Mouse (Mus musculus) neural tube, embryonic 12.5 days (tissue): ENCODE results near the gene Magoh. TPM values are rescaled to one million over a fixed set of nuclear protein-coding genes. Genes with fewer than 3 reads are reported as not detected.

Experiments used
- ATAC-seq: fragments of 200-750 bp; cut with Nextera tagmentation; 2 replicates; pipeline ENCODE4 v1.8.0; 2017; ENCODE audit warnings: low read depth, mild to moderate bottlenecking, moderate TSS enrichment, moderate library complexity; ENCODE audit not compliant: low FRiP score
- H3K27ac ChIP-seq: fragments of 300-500 bp; sonication (generic); 2 replicates; pipeline ENCODE4 v1.5.1; 2016
- H3K27me3 ChIP-seq: fragments of 300-500 bp; sonication (generic); replicated peaks from 2 replicates; pipeline ENCODE4 v1.6.1; 2016; ENCODE audit warnings: mild to moderate bottlenecking
- H3K36me3 ChIP-seq: fragments of 300-500 bp; sonication (generic); 2 replicates; pipeline ENCODE4 v1.6.1; 2016; ENCODE audit warnings: mild to moderate bottlenecking
- H3K4me1 ChIP-seq: fragments of 300-500 bp; sonication (generic); 2 replicates; pipeline ENCODE4 v1.6.1; 2016
- H3K4me2 ChIP-seq: fragments of 300-500 bp; sonication (generic); replicated peaks from 2 replicates; pipeline ENCODE4 v1.6.1; 2016; ENCODE audit warnings: mild to moderate bottlenecking
- H3K4me3 ChIP-seq: fragments of 300-500 bp; sonication (generic); 2 replicates; pipeline ENCODE4 v1.5.1; 2016
- H3K9ac ChIP-seq: fragments of 300-500 bp; sonication (generic); 2 replicates; pipeline ENCODE4 v1.6.1; 2016; ENCODE audit warnings: mild to moderate bottlenecking
- H3K9me3 ChIP-seq: fragments of 300-500 bp; sonication (generic); 2 replicates; pipeline ENCODE4 v1.6.1; 2016; ENCODE audit warnings: mild to moderate bottlenecking
- WGBS: fragments of 180-500 bp; shearing (Covaris S2); methylation state at CpG from one replicate; pipeline ENCODE4 v1.1.7; 2016; 5-methylcytosine and 5-hydroxymethylcytosine counted together
- polyA plus RNA-seq: library from polyadenylated mRNA; unstranded; fragments of >200 nt; fragmentation: Nextera tagmentation; extraction: Ambion mirVana; gene quantifications from 2 replicates; pipeline ENCODE4 v1.2.1, GENCODE M21; 2016

Magoh gene
- 169 and 182 TPM in 2 replicates for polyA plus RNA-seq

DNA sequence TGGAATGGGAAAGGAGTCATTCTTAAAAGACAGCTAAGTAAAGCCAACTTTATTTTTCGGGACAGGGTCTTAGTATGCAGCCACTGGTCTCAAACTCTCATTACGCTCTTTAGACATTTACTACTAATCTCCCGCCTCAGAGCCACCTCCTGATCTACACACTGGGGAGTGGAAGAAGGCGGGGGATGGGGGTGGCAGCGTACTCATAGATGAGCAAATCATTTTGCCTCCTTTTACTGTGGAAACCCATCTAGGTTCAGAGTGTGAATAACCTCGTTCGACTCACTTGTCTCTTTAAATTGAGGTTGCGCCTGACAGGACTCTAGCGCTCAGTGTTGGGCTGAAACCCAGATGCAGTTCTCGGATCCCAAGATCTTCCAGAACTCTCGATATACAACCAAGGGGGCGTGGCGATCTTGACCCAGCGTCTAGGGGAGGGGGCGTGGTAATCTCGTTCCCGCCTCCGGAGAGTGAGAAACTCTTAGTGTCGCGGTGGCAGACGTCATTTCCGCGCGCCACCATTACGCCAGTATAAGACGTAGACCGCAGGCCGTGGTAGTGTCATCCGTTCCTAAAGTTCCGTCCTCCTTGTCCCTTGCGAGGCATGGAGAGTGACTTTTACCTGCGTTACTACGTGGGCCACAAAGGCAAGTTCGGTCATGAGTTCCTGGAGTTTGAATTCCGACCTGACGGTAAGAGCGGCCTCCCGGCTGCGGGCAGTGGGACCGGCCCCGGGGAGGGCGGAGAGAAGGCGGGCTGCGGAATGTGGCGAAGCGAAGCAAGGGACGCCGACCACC is at the start of gene Magoh:
Magoh (plus strand) TSS at position 502 of the 797 bp plus-strand sequence.
- peaks cover 32% of the 10 kb centered on the region for H3K36me3 ChIP-seq
- peak within 1 kb of the TSS; percentile 81 for H3K4me2 ChIP-seq
- ATAC-seq = peak; percentile 96
- H3K4me1 ChIP-seq = peaks cover 15% of the 10 kb centered on the region
- no peaks in the 10 kb centered on the region for H3K27me3 ChIP-seq
- peak within 1 kb of the TSS; percentile 80 for H3K9ac ChIP-seq
- no peaks in the 10 kb centered on the region for H3K9me3 ChIP-seq
- no peak within 1 kb of the TSS for H3K27ac ChIP-seq
- H3K4me3 ChIP-seq = peak within 1 kb of the TSS; percentile 81
- WGBS = 3% methylated on average over 48 of the region's 48 CpGs

DNA sequence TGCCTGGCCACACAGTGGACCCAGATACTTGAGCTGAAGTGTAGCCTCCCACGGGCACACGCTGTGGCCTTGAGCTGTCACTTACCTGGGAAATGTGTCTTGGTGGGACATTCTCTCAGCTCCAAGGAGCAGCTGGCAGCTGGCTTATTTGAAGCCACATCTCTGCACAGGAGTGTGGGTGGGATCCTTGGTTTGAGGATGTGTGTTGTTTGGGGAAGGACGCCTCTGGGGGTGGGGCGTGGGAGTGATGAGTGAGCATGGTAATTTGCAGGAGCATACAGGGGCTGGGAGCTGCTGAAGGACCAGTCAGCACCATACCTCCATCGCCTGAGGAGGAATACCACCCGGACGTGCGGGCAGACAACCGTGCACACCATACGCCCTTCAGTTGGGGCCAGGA is 49.4 kb upstream of the Magoh start:
- no peak overlapping the region for H3K4me3 ChIP-seq
- 20% methylated on average over 10 of the region's 10 CpGs for WGBS
- peak overlapping the region; percentile 44 for H3K4me2 ChIP-seq
- peaks cover 100% of the 10 kb centered on the region for H3K4me1 ChIP-seq
- peak; percentile 14 for ATAC-seq
- no peaks in the 10 kb centered on the region for H3K9me3 ChIP-seq
- peak overlapping the region; percentile 82 for H3K27ac ChIP-seq
- H3K36me3 ChIP-seq = no peaks in the 10 kb centered on the region
- H3K9ac ChIP-seq = no peak overlapping the region; the same call in 1 of the 2 replicates
- H3K27me3 ChIP-seq = no peaks in the 10 kb centered on the region

DNA sequence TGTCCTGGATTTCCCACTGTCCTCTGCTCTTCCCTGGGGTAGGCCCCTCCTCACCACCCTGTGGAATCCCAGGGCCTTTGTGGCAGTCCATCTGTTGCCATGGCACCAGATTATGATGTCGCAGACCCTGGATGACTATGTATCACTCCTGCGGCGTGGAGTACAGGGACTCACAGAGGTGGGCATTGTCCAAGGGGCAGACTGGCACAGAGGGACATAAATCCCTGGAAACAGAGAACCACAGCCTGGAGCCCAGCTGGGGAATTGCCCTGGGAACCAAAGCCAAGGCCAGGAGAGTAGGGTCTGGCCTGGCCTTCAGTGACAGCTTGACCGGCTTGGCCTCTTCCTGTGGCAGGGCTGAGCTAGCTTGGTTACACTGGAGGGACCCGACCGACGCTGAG is 48.7 kb upstream of the Magoh start:
- Histone ChIP-seq H3K9ac (peak overlapping the region; percentile 30; the same call in 1 of the 2 replicates), H3K4me3 (no peak overlapping the region), H3K9me3 (no peaks in the 10 kb centered on the region), H3K4me1 (peaks cover 100% of the 10 kb centered on the region), H3K27me3 (no peaks in the 10 kb centered on the region), H3K36me3 (no peaks in the 10 kb centered on the region), H3K4me2 (peak overlapping the region; percentile 1; the same call in 1 of the 2 replicates), H3K27ac (peak overlapping the region; percentile 68)
- 15% methylated on average over 7 of the region's 7 CpGs for WGBS
- peak; percentile 69 for ATAC-seq

DNA sequence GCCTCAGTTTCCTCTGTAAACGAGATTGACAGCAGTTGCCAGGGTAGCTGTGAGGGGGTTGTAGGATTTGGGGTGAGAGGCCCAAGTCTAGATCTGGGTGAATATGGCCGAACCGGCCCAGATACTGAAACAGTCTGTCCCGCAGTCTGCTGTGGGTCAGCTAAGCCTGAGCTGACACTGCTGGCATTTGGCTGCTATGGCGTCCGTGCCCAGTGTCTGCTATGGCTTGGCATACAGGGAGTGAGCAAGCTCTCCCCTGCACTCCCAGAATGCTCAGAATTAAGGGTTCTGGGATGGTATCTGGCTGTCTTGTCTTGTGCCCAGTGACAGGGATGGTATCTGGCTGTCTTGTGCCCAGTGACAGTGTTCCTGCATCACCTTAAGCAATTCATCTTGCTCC is 47.9 kb upstream of the Magoh start:
- Histone ChIP-seq H3K4me3 (no peak overlapping the region), H3K27me3 (no peaks in the 10 kb centered on the region), H3K9ac (0 out of 2 replicates have a peak overlapping the region, but pooled peaks have one; percentile 26), H3K36me3 (no peaks in the 10 kb centered on the region), H3K9me3 (no peaks in the 10 kb centered on the region), H3K4me2 (no peak overlapping the region), H3K27ac (peak overlapping the region; percentile 68), H3K4me1 (peaks cover 100% of the 10 kb centered on the region)
- WGBS = 86% methylated on average over 6 of the region's 6 CpGs
- no peak for ATAC-seq

DNA sequence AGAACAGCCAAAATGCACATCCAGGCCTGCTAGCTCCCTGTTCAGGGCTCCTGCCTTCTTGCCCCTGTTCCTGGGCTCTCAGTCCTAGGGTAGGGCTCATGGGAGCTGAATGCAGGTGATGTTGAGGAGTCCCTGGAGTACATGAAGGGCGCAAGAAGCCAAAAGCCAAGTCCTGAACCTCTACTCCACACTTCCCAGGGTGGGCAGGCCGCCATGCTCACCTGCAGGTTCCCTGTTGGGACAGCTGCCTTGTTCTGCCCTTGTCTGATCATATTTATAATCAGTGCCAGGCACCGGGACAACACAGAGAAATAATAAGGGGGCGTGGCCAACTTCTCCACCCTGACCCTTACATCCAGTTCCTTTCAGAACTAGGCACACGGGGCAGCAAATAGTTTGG is 46.0 kb upstream of the Magoh start:
- no peaks in the 10 kb centered on the region for H3K36me3 ChIP-seq
- no peaks in the 10 kb centered on the region for H3K9me3 ChIP-seq
- H3K27me3 ChIP-seq = no peaks in the 10 kb centered on the region
- no peak overlapping the region for H3K9ac ChIP-seq
- WGBS = 82% methylated on average over 5 of the region's 5 CpGs
- H3K4me3 ChIP-seq = no peak overlapping the region
- no peak for ATAC-seq
- H3K4me2 ChIP-seq = no peak overlapping the region
- no peak overlapping the region for H3K27ac ChIP-seq
- H3K4me1 ChIP-seq = peaks cover 100% of the 10 kb centered on the region

DNA sequence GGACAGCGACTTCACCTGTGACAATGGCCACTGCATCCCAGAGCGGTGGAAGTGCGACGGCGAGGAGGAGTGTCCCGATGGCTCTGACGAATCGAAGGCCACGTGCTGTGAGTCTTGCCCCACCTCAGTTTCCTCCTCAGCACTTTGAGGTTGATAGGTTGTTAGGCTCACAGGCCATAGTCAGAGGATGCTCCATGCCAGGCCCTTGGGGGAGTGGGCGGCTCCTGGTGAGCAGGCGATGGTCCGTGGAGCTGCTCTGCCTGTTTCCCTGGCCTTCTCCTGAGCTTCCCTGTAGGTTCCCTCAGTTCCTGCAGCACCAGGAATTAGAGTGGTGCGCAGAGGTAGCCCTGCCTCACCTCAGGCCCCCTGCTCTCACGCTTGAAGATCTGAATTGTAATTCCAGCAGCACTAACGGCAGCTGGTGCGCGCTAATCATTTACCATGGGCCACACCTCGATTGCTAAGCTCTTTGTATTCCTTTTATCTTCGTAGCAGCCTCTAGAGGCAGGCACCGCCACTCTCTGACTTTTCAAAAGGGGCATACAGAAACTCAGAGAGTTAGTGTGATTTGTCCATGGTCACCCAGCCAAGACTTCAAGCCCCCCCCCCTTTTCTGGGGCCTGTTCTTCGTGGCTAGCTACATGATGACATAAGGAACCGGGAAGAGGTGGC is 44.8 kb upstream of the Magoh start:
- peak overlapping the region; percentile 33; the same call in 1 of the 2 replicates for H3K4me2 ChIP-seq
- H3K4me3 ChIP-seq = no peak overlapping the region
- peak overlapping the region; percentile 45; the same call in 1 of the 2 replicates for H3K9ac ChIP-seq
- no peaks in the 10 kb centered on the region for H3K36me3 ChIP-seq
- 37% methylated on average over 22 of the region's 22 CpGs for WGBS
- peak; percentile 7; the same call in 1 of the 2 replicates for ATAC-seq
- H3K27ac ChIP-seq = peak overlapping the region; percentile 80
- no peaks in the 10 kb centered on the region for H3K9me3 ChIP-seq
- no peaks in the 10 kb centered on the region for H3K27me3 ChIP-seq
- peaks cover 93% of the 10 kb centered on the region for H3K4me1 ChIP-seq

DNA sequence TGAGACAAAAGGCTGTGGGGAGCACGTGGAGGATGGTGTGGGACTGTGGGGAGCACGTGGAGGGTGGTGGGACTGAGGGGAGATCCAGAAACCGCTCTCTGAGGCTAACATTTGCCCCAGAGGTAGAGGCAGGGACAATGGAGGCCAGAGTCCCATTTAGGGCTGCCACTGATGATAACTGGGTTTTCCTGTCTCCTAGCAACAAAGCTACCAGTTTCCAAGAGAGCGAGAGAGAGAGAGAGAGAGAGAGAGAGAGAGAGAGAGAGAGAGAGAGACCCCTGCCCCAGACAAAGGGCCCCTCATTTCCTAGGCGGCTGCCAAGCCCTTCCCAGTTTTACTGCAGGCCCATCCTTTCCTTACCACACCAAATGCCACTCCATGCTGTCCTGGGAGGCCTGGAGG is 44.0 kb upstream of the Magoh start:
- Histone ChIP-seq H3K4me1 (peaks cover 85% of the 10 kb centered on the region), H3K27me3 (no peaks in the 10 kb centered on the region), H3K9me3 (no peaks in the 10 kb centered on the region), H3K36me3 (no peaks in the 10 kb centered on the region), H3K9ac (peak overlapping the region; percentile 45; the same call in 1 of the 2 replicates), H3K4me2 (peak overlapping the region; percentile 33), H3K27ac (peak overlapping the region; percentile 80), H3K4me3 (no peak overlapping the region)
- 16% methylated on average over 5 of the region's 5 CpGs for WGBS
- ATAC-seq = peak; percentile 49

DNA sequence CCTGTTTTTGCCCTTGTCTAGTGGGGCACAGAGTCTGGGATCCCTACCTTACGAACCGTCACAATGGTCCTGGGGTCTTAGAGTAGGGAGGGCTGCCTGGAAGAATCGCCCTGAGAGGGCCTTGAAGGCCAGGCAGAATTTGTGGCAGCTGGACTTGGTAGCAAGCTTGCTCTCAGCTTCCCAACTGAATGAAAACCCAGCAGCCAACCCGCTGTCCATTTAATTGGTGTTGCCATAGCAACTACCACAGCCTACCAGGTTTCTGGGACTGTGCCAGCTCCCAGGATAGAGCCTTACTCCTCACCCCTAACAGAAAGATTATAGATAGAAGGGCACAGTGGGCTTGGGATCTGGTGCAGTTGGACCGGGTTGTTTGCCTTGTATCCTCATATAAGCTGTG is 42.8 kb upstream of the Magoh start:
- WGBS = 29% methylated on average over 5 of the region's 5 CpGs
- Histone ChIP-seq H3K4me2 (peak overlapping the region; percentile 38), H3K27ac (peak overlapping the region; percentile 80), H3K9ac (0 out of 2 replicates have a peak overlapping the region, but pooled peaks have one; percentile 45), H3K4me1 (peaks cover 78% of the 10 kb centered on the region), H3K36me3 (no peaks in the 10 kb centered on the region), H3K9me3 (no peaks in the 10 kb centered on the region), H3K27me3 (no peaks in the 10 kb centered on the region), H3K4me3 (no peak overlapping the region)
- ATAC-seq = peak; percentile 38

DNA sequence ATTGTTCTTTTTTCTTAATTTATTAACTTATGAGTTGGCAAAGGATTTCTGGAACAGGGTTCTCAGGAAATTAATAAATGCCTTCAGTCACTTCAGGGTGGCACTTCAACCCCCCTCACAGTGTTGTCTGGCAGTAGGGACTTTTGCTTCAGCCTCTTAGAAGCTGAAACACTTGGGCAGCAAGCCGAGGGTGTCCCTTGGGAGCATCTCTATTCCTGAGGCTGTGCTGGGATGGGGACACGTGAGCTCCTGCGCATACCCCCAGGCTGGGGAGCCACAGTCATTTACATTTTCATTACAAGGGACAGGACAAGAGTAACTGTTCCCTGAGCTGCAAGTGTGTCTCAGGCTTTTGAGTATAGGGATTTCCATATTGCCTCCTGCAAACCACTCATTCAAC is 41.6 kb upstream of the Magoh start:
- H3K36me3 ChIP-seq = no peaks in the 10 kb centered on the region
- no peak overlapping the region for H3K9ac ChIP-seq
- peaks cover 76% of the 10 kb centered on the region for H3K4me1 ChIP-seq
- H3K9me3 ChIP-seq = no peaks in the 10 kb centered on the region
- H3K4me2 ChIP-seq = no peak overlapping the region
- 58% methylated on average over 3 of the region's 3 CpGs for WGBS
- ATAC-seq = no peak
- no peak overlapping the region for H3K27ac ChIP-seq
- H3K27me3 ChIP-seq = no peaks in the 10 kb centered on the region
- no peak overlapping the region for H3K4me3 ChIP-seq

DNA sequence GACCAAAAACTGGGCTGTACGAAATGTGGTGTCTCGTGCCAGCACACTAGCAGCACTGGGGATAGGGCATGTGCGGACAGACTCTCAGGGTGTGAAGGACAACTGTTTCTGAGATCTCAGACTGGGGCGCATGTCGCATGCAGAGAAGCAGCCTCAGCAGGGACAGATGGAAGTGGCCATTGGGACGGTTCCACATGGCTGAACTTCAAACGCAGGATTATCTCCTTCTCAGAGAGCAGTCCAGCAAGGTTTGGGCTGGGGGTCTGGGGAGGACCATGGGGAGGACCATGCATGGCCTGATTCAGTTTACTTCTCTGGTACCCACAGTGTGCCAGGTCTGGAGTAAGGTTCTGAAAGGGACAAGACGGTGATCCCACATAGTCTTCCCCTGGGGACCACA is 35.9 kb upstream of the Magoh start:
- H3K27ac ChIP-seq = no peak overlapping the region
- peaks cover 36% of the 10 kb centered on the region for H3K36me3 ChIP-seq
- 71% methylated on average over 8 of the region's 8 CpGs for WGBS
- no peaks in the 10 kb centered on the region for H3K9me3 ChIP-seq
- no peak overlapping the region for H3K4me2 ChIP-seq
- no peak overlapping the region for H3K4me3 ChIP-seq
- H3K27me3 ChIP-seq = peaks cover 14% of the 10 kb centered on the region
- no peak overlapping the region for H3K9ac ChIP-seq
- peaks cover 30% of the 10 kb centered on the region for H3K4me1 ChIP-seq
- ATAC-seq = no peak

DNA sequence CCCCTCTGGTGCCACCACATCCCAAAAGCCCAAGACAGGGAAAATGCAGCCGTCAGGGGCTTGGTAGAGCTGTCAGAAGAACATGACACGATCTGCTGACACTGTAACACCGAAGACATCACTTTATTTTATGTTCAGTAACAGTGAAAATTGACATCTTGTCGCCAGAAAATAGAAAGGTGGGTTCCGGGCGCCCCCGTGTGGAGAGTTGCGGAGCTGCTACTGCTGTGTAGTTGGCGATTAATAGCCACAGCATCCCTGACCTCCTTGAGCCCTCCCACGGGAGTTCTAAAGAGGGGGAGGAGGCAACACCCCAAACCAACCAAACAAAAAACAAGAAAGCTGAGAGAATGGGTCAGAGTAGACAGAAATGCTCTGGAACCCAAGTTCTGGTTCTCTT is 34.6 kb upstream of the Magoh start:
- 2% methylated on average over 10 of the region's 10 CpGs for WGBS
- Histone ChIP-seq H3K4me2 (no peak overlapping the region), H3K27me3 (peaks cover 14% of the 10 kb centered on the region), H3K36me3 (peaks cover 47% of the 10 kb centered on the region), H3K4me3 (no peak overlapping the region), H3K4me1 (peaks cover 27% of the 10 kb centered on the region), H3K9me3 (no peaks in the 10 kb centered on the region), H3K27ac (no peak overlapping the region), H3K9ac (no peak overlapping the region)
- no peak for ATAC-seq

DNA sequence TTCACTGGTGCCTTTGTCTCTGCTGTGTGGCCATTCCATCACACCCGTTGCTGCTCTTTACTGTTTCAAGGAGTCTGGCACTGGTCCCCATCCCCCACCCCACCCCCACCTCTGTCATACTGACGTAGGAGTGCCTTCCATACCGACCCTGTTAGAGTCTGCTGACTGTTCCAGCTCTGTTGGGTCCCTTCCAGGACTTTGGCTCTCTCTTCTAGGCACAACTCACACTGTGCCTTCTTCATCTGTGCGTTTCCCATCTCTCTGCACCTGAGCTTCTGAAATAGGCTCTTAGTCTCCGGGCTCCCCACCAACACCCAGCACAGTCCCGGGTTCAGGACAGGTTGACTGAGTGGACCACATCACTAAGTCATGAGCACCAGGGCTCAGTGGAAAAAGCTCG is 32.8 kb upstream of the Magoh start:
- Histone ChIP-seq H3K4me2 (no peak overlapping the region), H3K27me3 (peaks cover 14% of the 10 kb centered on the region), H3K9me3 (no peaks in the 10 kb centered on the region), H3K4me3 (no peak overlapping the region), H3K27ac (no peak overlapping the region), H3K9ac (no peak overlapping the region), H3K4me1 (peaks cover 21% of the 10 kb centered on the region), H3K36me3 (peaks cover 57% of the 10 kb centered on the region)
- 67% methylated on average over 7 of the region's 7 CpGs for WGBS
- no peak for ATAC-seq
